Mouse (Mus musculus): Measurements from ENCODE around the gene Rbm25.

DNA sequence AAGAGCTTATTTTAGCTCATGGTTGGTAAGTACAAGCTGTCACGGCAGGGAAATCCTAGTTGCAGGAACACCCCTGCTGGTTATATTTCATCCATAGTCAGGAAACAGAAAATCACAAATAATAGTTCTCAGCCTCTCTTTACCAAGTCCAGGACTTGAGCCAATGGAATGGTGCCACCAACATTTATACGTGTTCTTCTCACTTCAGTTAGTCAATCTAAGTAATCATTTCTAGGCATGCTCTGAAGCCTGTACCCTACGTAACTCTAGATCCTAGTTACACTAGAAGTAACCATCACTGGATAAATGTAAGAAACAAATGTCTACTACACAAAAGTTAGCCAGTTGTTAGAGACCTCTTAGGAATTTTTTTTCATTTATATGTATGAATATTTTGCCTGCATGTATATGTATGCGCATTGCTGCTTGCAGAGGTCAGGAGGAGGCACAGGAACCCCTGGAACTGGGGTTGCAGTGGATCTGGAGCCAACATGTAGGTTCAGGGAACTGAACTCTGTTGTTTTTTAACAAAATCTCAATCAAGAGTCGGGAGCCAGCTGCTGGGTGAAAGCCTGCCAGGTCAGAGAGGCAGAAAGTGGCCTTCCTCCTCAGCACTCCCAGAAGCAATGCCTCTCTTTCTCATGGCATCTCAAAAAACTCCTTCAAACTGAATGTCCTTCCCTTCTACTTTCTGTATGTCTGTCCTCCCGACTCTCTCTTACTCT lies 8.8 kb upstream of the Rbm25 start:
- no peak for TF ChIP-seq CTCF (IDR thresholded peaks at IDR 0.05; ENCODE audit: borderline replicate concordance, extremely low read depth, insufficient read depth, insufficient read length)
- no peak for TF ChIP-seq POLR2A (IDR thresholded peaks at IDR 0.05; ENCODE audit: borderline replicate concordance, extremely low read depth, insufficient read depth, insufficient read length, poor library complexity, severe bottlenecking)
